Mouse (Mus musculus): ENCODE measurements around the gene Spock1.

DNA sequence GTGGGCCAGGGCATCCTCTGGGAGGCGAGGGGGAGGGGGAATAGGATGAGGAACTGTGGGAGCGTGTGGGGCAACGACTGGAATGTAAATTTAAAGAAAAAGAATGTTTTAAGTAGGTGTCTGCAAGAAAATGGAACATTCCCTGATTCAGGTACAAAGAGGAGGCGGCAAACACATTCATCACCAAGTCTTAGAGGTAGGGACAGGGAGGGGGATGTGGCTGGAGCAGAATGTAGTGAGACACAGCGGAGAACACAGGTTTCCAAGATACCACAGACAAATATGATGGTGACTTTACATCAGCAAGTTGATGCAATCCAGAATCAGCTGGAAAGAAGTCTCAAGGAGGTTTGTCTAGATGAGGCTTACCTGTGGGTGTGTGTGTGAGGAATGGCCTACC is 221.7 kb downstream of the Spock1 start:
- TF ChIP-seq POLR2A (IDR thresholded peaks at IDR 0.05; ENCODE audit: low read depth, low read length) (no peak), CTCF (IDR thresholded peaks at IDR 0.05; ENCODE audit: borderline replicate concordance, insufficient read depth, low read length) (no peak)
